Mouse (Mus musculus): ENCODE results near the gene Cfb. TPM values are rescaled to one million over a fixed set of nuclear protein-coding genes. Genes with fewer than 3 reads are reported as not detected.

Cfb gene
- polyA plus RNA-seq, 1 experiment = 12.0 TPM

GRCm38 (mm10) chr17:34858670-34859069 is 3.6 kb downstream of the Cfb start:
- H3K4me1 ChIP-seq (ENCODE audit: control insufficient read depth, insufficient read depth, low read length) = peaks cover 21% of the 10 kb centered on the region
- no peak overlapping the region for H3K4me3 ChIP-seq (ENCODE audit: insufficient read depth, low read length)
- no peak overlapping the region for H3K27ac ChIP-seq (ENCODE audit: insufficient read depth, low read depth, low read length)
- TF ChIP-seq POLR2A (IDR thresholded peaks at IDR 0.05; ENCODE audit: borderline replicate concordance, low read depth, low read length) (no peak), CTCF (IDR thresholded peaks at IDR 0.05; ENCODE audit: low read depth, low read length) (no peak)

- TF ChIP-seq POLR2A (IDR thresholded peaks at IDR 0.05; ENCODE audit: borderline replicate concordance, low read depth, low read length) (no peak), CTCF (IDR thresholded peaks at IDR 0.05; ENCODE audit: low read depth, low read length) (peak; percentile 70)
- H3K27ac ChIP-seq (ENCODE audit: insufficient read depth, low read depth, low read length) = no peak overlapping the region
- no peak overlapping the region for H3K4me3 ChIP-seq (ENCODE audit: insufficient read depth, low read length)
- H3K4me1 ChIP-seq (ENCODE audit: control insufficient read depth, insufficient read depth, low read length) = peaks cover 17% of the 10 kb centered on the region
Observed at GRCm38 (mm10) chr17:34855825-34856224, 6.5 kb downstream of the Cfb start.

DNA sequence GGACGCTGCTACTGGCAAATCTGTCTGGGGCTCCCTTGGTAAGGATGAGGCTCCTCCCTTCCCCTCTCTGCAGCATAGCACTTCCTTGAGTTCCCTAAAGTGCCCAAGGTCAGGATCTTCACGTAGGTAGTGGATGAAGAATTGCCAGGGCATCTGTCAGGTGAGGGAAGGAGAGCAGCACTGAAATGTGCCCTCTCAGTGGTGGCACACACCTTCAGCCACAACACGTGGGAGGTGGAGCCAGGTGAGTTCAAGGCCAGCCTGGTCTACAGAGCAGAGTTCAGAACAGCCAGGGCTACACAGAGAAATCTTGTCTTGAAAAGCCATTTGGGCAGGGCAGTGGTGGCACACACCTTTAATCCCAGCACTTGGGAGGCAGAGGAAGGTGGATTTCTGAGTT is 7.6 kb downstream of the Cfb start:
- H3K4me1 ChIP-seq (ENCODE audit: control insufficient read depth, insufficient read depth, low read length) = peaks cover 17% of the 10 kb centered on the region
- no peak overlapping the region for H3K27ac ChIP-seq (ENCODE audit: insufficient read depth, low read depth, low read length)
- H3K4me3 ChIP-seq (ENCODE audit: insufficient read depth, low read length) = no peak overlapping the region
- TF ChIP-seq POLR2A (IDR thresholded peaks at IDR 0.05; ENCODE audit: borderline replicate concordance, low read depth, low read length) (no peak), CTCF (IDR thresholded peaks at IDR 0.05; ENCODE audit: low read depth, low read length) (no peak)

DNA sequence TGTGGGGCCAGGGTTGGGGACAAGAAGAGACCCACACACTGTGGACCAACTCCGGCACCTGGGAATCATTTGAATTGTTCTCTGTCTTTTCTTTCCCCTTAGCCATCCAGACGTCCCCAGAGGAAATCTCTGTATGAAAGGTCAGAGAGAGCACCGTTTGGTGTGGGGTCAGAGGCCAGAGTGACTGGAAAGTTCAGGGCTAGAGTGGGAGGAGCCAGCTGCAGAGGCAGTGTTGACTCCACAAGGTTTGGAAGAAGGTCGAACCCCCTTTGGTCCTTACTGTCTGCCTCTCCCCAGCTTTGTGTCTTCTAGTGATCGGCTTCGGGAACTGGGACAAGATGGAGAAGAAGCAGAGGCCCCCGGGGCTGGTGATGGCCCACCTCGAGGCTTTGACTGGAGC is 8.8 kb downstream of the Cfb start:
- H3K4me1 ChIP-seq (ENCODE audit: control insufficient read depth, insufficient read depth, low read length) = peaks cover 18% of the 10 kb centered on the region
- H3K4me3 ChIP-seq (ENCODE audit: insufficient read depth, low read length) = no peak overlapping the region
- no peak for TF ChIP-seq CTCF (IDR thresholded peaks at IDR 0.05; ENCODE audit: low read depth, low read length)
- no peak for TF ChIP-seq POLR2A (IDR thresholded peaks at IDR 0.05; ENCODE audit: borderline replicate concordance, low read depth, low read length)
- H3K27ac ChIP-seq (ENCODE audit: insufficient read depth, low read depth, low read length) = no peak overlapping the region

GRCm38 (mm10) chr17:34850517-34851125 is 11.7 kb downstream of the Cfb start:
- Histone ChIP-seq H3K4me1 (ENCODE audit: control insufficient read depth, insufficient read depth, low read length) (peaks cover 9% of the 10 kb centered on the region), H3K27ac (ENCODE audit: insufficient read depth, low read depth, low read length) (0 out of 2 replicates have a peak overlapping the region, but pooled peaks have one; percentile 3), H3K4me3 (ENCODE audit: insufficient read depth, low read length) (peak overlapping the region; percentile 87)
- TF ChIP-seq POLR2A (IDR thresholded peaks at IDR 0.05; ENCODE audit: borderline replicate concordance, low read depth, low read length) = no peak

GRCm38 (mm10) chr17:34849722-34850516 is 12.4 kb downstream of the Cfb start, which contains the start of the genes Skiv2l and Nelfe:
TSS of gene Skiv2l (minus strand) at chr17:34850210.
TSS of gene Nelfe (plus strand) at chr17:34850391.
- peak within 1 kb of the TSS; percentile 87 for H3K4me3 ChIP-seq (ENCODE audit: insufficient read depth, low read length)
- H3K4me1 ChIP-seq (ENCODE audit: control insufficient read depth, insufficient read depth, low read length) = peaks cover 9% of the 10 kb centered on the region
- no peak for TF ChIP-seq POLR2A (IDR thresholded peaks at IDR 0.05; ENCODE audit: borderline replicate concordance, low read depth, low read length)
- TF ChIP-seq CTCF (IDR thresholded peaks at IDR 0.05; ENCODE audit: low read depth, low read length) = no peak
- 0 out of 2 replicates have a peak within 1 kb of the TSS, but pooled peaks have one; percentile 3 for H3K27ac ChIP-seq (ENCODE audit: insufficient read depth, low read depth, low read length)

GRCm38 (mm10) chr17:34847615-34848014 is 14.7 kb downstream of the Cfb start:
- Histone ChIP-seq H3K4me3 (ENCODE audit: insufficient read depth, low read length) (no peak overlapping the region), H3K27ac (ENCODE audit: insufficient read depth, low read depth, low read length) (no peak overlapping the region), H3K4me1 (ENCODE audit: control insufficient read depth, insufficient read depth, low read length) (peaks cover 9% of the 10 kb centered on the region)
- TF ChIP-seq POLR2A (IDR thresholded peaks at IDR 0.05; ENCODE audit: borderline replicate concordance, low read depth, low read length) (no peak), CTCF (IDR thresholded peaks at IDR 0.05; ENCODE audit: low read depth, low read length) (no peak)

GRCm38 (mm10) chr17:34847192-34847591 is 15.1 kb downstream of the Cfb start:
- TF ChIP-seq CTCF (IDR thresholded peaks at IDR 0.05; ENCODE audit: low read depth, low read length) (no peak), POLR2A (IDR thresholded peaks at IDR 0.05; ENCODE audit: borderline replicate concordance, low read depth, low read length) (no peak)
- H3K4me3 ChIP-seq (ENCODE audit: insufficient read depth, low read length) = no peak overlapping the region
- H3K4me1 ChIP-seq (ENCODE audit: control insufficient read depth, insufficient read depth, low read length) = peaks cover 9% of the 10 kb centered on the region
- H3K27ac ChIP-seq (ENCODE audit: insufficient read depth, low read depth, low read length) = no peak overlapping the region

DNA sequence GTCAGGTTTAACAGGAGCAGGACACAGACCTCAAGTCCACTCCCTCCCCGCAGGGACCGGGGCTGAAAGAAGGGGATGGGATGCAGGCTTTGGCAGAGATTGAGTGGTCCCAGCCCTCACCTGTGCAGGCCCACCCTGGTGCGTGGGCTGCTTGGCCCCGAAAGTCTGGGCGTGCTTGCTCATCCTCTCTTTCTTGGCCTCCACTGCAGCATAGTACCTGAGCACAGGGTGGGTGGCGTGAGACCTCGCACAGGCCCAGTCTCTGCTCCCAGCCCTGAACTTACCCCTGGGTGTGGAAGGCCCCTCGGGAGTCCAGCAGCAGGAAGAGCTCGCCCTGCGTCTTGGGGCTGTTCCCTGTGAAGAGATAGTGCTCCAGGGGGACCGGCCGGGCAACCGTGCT is 17.4 kb downstream of the Cfb start:
- no peak overlapping the region for H3K4me3 ChIP-seq (ENCODE audit: insufficient read depth, low read length)
- peaks cover 3% of the 10 kb centered on the region; the same call in 1 of the 2 replicates for H3K4me1 ChIP-seq (ENCODE audit: control insufficient read depth, insufficient read depth, low read length)
- H3K27ac ChIP-seq (ENCODE audit: insufficient read depth, low read depth, low read length) = no peak overlapping the region
- TF ChIP-seq POLR2A (IDR thresholded peaks at IDR 0.05; ENCODE audit: borderline replicate concordance, low read depth, low read length) (no peak), CTCF (IDR thresholded peaks at IDR 0.05; ENCODE audit: low read depth, low read length) (no peak)

- TF ChIP-seq CTCF (IDR thresholded peaks at IDR 0.05; ENCODE audit: low read depth, low read length) = no peak
- TF ChIP-seq POLR2A (IDR thresholded peaks at IDR 0.05; ENCODE audit: borderline replicate concordance, low read depth, low read length) = no peak
- Histone ChIP-seq H3K4me3 (ENCODE audit: insufficient read depth, low read length) (no peak overlapping the region), H3K27ac (ENCODE audit: insufficient read depth, low read depth, low read length) (no peak overlapping the region), H3K4me1 (ENCODE audit: control insufficient read depth, insufficient read depth, low read length) (peaks cover 5% of the 10 kb centered on the region)
Observed at GRCm38 (mm10) chr17:34840736-34841307, 21.5 kb downstream of the Cfb start.

All from bone marrow macrophage, adult 2 months (primary cell).